Mouse (Mus musculus) WW6 (cell line): Measurements from ENCODE around the gene B9d2.

Source experiments
- DNase-seq: peaks from one replicate; pipeline ENCODE4 v3.0.0-alpha.2; 2013; ENCODE audit warnings: low read depth, low spot score

B9d2 gene

GRCm38 (mm10) chr7:25680514-25681258 lies at the start of gene B9d2:
Gene B9d2, plus strand, starts transcription at chr7:25680780.
- DNase-seq = peak; percentile 91

GRCm38 (mm10) chr7:25632679-25633078 lies 47.9 kb upstream of the B9d2 start:
- no peak for DNase-seq

- no peak for DNase-seq
Measured at GRCm38 (mm10) chr7:25636373-25636772, 44.2 kb upstream of the B9d2 start.

- DNase-seq = no peak
Measured at GRCm38 (mm10) chr7:25637099-25637498, 43.5 kb upstream of the B9d2 start.

- DNase-seq = no peak
Measured at GRCm38 (mm10) chr7:25639754-25640153, 40.8 kb upstream of the B9d2 start.

GRCm38 (mm10) chr7:25644136-25644535 lies 36.4 kb upstream of the B9d2 start:
- DNase-seq = no peak

GRCm38 (mm10) chr7:25644631-25645030 lies 35.9 kb upstream of the B9d2 start:
- no peak for DNase-seq

GRCm38 (mm10) chr7:25645074-25645473 lies 35.5 kb upstream of the B9d2 start:
- DNase-seq = no peak

- DNase-seq = no peak
Measured at GRCm38 (mm10) chr7:25647574-25648123, 32.9 kb upstream of the B9d2 start.

- DNase-seq = no peak
Measured at GRCm38 (mm10) chr7:25649839-25650238, 30.7 kb upstream of the B9d2 start.

GRCm38 (mm10) chr7:25651281-25651680 lies 29.3 kb upstream of the B9d2 start:
- DNase-seq = no peak

GRCm38 (mm10) chr7:25652244-25652759 lies 28.3 kb upstream of the B9d2 start:
- no peak for DNase-seq

- DNase-seq = no peak
Measured at GRCm38 (mm10) chr7:25655601-25656428, 24.8 kb upstream of the B9d2 start.

- DNase-seq = no peak
Measured at GRCm38 (mm10) chr7:25657785-25658184, 22.8 kb upstream of the B9d2 start.

- DNase-seq = peak; percentile 96
Measured at GRCm38 (mm10) chr7:25658657-25659472, 21.7 kb upstream of the B9d2 start, which contains the start of the genes Bckdha and Exosc5. Gene Bckdha, minus strand, starts transcription at chr7:25658981. Gene Exosc5, plus strand, starts transcription at chr7:25659164.

- DNase-seq = no peak
Measured at GRCm38 (mm10) chr7:25666381-25666780, 14.2 kb upstream of the B9d2 start.

GRCm38 (mm10) chr7:25669158-25669557 lies 11.4 kb upstream of the B9d2 start:
- no peak for DNase-seq

- DNase-seq = no peak
Measured at GRCm38 (mm10) chr7:25669631-25670030, 10.9 kb upstream of the B9d2 start.

GRCm38 (mm10) chr7:25670096-25670495 lies 10.5 kb upstream of the B9d2 start:
- no peak for DNase-seq

GRCm38 (mm10) chr7:25671686-25672085 lies 8.9 kb upstream of the B9d2 start:
- DNase-seq = no peak

- DNase-seq = no peak
Measured at GRCm38 (mm10) chr7:25672442-25672841, 8.1 kb upstream of the B9d2 start.
